Mouse (Mus musculus): Measurements from ENCODE around the gene Eva1a.

Eva1a gene

DNA sequence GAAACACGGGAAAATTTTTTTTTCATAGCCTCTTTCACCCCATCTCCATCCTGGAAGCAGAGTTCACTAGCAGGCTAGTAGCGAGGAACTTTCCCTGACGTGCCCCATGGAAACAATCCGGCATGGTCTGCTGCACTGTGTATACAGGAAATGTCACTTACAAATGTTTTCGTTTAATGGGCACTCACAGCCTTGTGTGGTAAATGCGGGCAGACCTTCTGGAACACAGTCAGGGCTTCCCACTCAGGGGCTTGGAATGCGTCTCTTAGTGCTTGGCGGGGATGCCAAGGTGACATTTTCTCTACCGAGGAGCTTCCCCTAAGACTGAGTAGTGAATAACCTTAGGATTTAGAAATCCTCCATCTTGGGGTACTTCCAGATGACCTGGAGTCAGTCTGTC, 87.0 kb downstream of the Eva1a start:
- DNase-seq (ENCODE audit: low read depth): no peak

DNA sequence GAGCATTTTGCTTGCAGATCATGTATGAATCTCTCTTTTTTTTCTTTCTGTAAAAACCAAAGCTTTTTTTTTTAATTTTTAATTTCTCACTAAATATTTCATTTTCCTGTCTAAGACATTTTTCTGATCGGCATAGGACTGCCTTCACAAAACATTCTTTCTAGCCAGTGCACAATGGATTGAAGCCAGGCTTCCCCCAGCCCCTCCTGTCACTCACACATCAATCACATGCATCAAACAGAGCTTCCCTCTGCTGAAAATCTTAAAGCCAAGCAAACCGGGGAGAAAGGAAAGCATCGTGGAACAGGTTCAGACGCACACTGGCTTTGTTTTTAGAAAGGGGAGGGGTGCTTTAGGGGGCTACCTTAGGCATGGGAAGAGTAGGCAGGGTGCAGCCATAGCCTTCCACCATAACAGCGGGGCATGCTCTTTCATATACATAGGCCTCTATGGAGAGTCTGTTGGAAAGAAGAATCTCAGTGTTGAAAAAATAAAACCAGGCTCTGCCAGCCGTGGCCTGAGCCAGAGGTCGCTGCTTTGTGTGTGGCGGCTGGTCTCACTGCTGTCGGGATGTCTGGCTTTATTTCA, 88.9 kb downstream of the Eva1a start:
- DNase-seq (ENCODE audit: low read depth): no peak

DNA sequence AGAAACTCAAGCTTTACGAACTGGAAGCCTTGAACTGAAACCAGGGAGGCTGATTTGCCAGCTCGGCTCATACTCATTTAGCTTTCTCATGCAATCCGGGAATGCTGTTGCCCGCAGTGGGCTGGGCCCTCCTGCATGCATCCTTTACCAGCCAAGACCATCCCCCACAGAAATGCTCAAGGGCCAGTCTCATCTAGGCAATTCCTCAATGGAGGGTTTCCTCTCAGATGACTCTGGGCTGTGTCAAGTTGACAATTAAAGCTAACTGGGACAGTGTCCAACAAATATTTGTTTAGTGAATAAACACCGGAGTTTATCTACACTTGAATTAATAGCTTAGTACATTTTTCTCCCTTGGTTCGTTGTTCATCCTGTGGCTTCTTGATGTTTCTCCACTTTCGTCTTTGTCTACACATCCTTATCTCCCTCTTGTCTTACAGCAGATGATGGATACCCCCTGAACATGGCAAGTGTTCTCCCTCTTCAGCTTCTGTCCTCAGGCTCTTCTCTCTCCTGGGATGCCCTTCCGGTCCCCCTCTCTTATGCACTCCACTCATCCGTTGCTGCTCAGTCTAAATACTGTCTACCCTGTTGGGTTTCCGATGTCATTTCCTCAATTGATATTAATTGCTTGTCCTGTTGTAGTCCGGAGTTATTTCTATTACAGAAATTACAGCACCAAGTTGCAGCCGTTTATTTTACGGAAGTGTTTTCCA, 92.2 kb downstream of the Eva1a start:
- no peak for DNase-seq (ENCODE audit: low read depth)

DNA sequence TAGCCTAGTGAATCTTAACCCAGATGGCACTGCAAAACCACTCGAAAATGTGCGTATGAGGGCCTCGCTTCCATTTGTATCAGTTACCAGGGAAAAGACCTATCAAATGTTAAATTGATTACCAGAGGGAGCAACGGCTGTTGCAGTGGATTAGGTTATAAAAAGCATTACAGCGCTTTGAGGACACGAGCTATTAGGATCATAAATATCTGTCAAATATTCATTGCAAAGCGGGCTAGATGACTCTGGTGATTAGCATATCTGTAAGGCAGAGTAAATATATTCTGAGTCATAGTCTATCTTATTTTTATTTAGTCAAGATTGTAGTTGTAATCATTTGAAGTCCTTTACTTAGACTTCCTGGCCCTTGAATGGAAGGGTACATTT, 92.7 kb downstream of the Eva1a start:
- DNase-seq (ENCODE audit: low read depth): no peak

DNA sequence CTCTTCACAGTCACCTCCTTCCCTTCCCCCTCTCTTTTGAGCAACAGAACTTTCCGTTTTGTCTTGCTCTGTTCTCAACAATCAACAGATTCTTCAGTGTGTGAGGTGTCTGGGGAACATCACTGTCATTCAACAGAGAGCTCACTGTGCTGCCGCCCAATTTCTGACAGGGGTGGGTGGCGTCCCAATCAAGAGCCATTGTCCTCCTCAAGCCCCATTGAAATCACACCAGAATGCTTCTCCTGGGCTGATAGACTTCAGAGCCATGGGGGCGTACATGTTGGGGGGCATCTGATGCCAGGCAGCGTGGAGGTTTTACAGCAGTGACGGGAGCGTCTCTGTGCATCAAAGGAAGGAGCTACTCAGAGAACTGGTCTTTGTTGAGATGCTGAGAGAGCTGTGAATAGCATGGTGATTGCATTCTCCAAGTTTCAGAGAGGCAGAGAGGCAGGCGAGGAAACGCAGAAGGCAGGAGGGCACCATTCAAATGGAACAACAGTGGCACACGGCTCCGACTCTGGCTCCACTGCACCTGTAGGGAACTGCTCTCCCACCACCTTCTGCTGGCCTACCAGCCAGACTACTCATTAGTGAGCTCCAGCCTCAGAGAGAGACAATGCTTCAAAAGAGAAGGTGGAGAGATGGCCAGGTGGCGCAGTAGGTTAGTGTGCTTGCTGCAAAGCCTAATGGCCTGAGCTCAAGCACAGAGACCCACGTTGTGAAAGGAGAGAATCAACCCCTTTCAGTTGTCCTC, 95.3 kb downstream of the Eva1a start:
- DNase-seq (ENCODE audit: low read depth): no peak

Data from c-Kit-positive CD71-negative TER-119-negative erythroid progenitor cells, embryonic 14.5 days (primary cell).